Mouse (Mus musculus) pancreas, adult 10 weeks (tissue): Measurements from ENCODE around the gene H2al1m. TPM values are rescaled to one million over a fixed set of nuclear protein-coding genes. Genes with fewer than 3 reads are reported as not detected.

ENCODE experiments used
- polyA plus RNA-seq: library from polyadenylated mRNA; stranded (reverse); fragments of 350-450 nt; fragmentation: Illumina TruSeq; extraction: RNeasy Lipid Tissue Mini Kit (QIAGEN cat#74804); gene quantifications from one replicate; pipeline ENCODE4 v1.2.3, GENCODE M21; 2015; ENCODE audit warnings: low read depth, low replicate concordance; ENCODE audit not compliant: insufficient read depth

H2al1m gene
- not detected for polyA plus RNA-seq

GRCm38 (mm10) chrX:9283464-9283863, at the start of gene H2al1m:
H2al1m (plus strand) TSS chrX:9283764.

DNA sequence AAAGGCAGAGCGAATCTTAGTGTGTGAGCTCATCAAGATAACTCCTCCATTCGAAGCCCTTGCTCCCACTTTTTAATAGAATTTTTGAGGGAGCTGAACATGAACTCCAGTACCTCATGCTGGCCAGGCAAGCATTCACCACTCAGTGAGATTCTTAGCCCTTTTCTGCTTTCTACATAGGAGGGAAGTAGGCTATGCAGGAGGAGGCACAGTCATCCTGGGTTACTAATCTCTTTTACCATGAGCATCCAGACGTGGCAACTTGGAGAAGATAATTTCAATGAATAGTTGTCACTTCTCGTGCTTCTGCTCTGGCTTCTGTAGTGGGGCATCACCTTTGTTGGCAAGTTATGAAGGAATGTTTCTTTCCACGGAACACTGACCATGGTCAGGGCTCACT, 26.8 kb upstream of the H2al1m start, which contains the start of gene Gm14862:
TSS of gene Gm14862 (minus strand) at position 134 of the 400 bp plus-strand sequence.

DNA sequence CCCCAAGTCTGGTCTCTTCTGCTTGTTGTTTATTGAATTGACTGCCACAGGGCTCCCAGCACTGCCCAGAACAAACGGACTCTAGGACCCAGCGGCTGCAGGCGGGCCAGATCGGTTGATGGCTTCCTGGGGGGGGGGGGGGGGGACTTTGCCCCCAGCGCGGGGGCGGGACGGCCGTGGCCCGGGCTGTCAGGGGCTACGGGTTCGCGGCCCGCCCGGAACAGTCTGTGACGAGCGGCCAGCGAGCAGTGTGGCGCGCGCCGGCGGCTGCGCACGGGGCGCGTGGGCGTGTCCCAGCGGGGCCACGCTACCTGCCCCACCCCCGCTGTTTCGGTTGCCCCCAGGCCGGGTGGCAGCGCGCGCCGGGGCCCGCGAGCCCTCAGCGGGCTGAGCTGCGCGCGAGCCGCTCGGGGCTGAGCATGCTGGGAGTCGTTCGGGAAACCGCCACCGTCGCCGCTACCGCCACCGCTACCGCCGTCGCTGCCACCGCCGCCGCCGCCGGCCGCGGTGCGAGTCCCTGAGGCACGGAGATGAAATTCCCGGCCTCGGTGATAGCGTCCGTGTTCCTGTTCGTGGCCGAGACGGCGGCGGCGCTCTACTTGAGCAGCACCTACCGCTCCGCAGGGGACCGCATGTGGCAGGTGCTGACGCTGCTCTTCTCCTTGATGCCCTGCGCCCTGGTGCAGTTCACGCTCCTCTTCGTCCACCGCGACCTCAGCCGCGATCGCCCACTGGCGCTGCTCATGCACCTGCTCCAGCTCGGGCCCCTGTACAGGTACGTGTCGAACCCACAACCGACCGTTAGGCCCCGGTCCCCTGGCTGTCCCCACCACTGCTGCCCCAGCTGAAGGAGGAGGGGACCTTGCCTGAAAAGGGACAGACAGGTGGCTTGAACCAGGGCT, 10.9 kb upstream of the H2al1m start, which contains the start of gene Xk:
TSS of gene Xk (plus strand) at position 297 of the 902 bp plus-strand sequence.

Other genes starting within 250 kb of the H2al1m start
- gene Fthl17f, start 220.7 kb upstream of the H2al1m start, polyA plus RNA-seq = not detected
- gene 4930402K13Rik, start 179.2 kb upstream of the H2al1m start, polyA plus RNA-seq = not detected
- gene Lancl3, start 83.9 kb upstream of the H2al1m start, polyA plus RNA-seq = 0.46 TPM
- not detected for gene Gm14862, start 26.9 kb upstream of the H2al1m start, polyA plus RNA-seq
- gene Xk, start 11.0 kb upstream of the H2al1m start, polyA plus RNA-seq = 1.3 TPM
- gene H2al1k, start 66.9 kb downstream of the H2al1m start, polyA plus RNA-seq = not detected
- 2.1 TPM for gene Cybb, start 204.0 kb downstream of the H2al1m start, polyA plus RNA-seq